Mouse (Mus musculus) G1E (cell line): Measurements from ENCODE around the gene 4921507P07Rik. TPM values are rescaled to one million over a fixed set of nuclear protein-coding genes. Genes with fewer than 3 reads are reported as not detected.
"Not testable (repeated sequence)": the region's sequence is repeated elsewhere in the genome, so short reads cannot be mapped to it uniquely, and the experiment has no call there.

Source experiments
- ATAC-seq: 2 replicates; pipeline ENCODE4 v1.8.0; 2016; ENCODE audit warnings: mild to moderate bottlenecking; ENCODE audit not compliant: insufficient number of reproducible peaks, poor library complexity, low FRiP score, severe bottlenecking; ENCODE audit errors: extremely low read depth
- DNase-seq: peaks from one replicate; pipeline ENCODE4 v3.0.0; 2012; ENCODE audit warnings: low spot score
- H3K27me3 ChIP-seq: 2 replicates; pipeline ENCODE4 v1.6.1; 2012; ENCODE audit warnings: mild to moderate bottlenecking, low read length, inconsistent platforms; ENCODE audit not compliant: insufficient read depth
- H3K36me3 ChIP-seq: replicated peaks from 2 replicates; pipeline ENCODE3; 2012; ENCODE audit warnings: mild to moderate bottlenecking, inconsistent platforms
- H3K4me1 ChIP-seq: 2 replicates; pipeline ENCODE4 v1.6.1; 2012; ENCODE audit warnings: low read depth, low read length, inconsistent platforms, mixed read lengths; ENCODE audit not compliant: insufficient read depth
- H3K4me3 ChIP-seq: 2 replicates; pipeline ENCODE4 v1.5.1; 2012; ENCODE audit warnings: low read depth, mild to moderate bottlenecking, inconsistent platforms, low read length, moderate library complexity, mixed read lengths
- H3K9me3 ChIP-seq: replicated peaks from 2 replicates; pipeline ENCODE4 v1.6.1; 2012; ENCODE audit warnings: inconsistent platforms
- CTCF ChIP-seq: IDR thresholded peaks from 2 replicates; pipeline ENCODE4 v1.5.1; 2012; ENCODE audit warnings: low read depth, low read length, inconsistent platforms, mixed read lengths
- GATA1 ChIP-seq: IDR thresholded peaks from 2 replicates; pipeline ENCODE4 v1.6.1; 2012; ENCODE audit warnings: borderline replicate concordance, low read length, inconsistent platforms, mixed read lengths
- GATA2 ChIP-seq: IDR thresholded peaks from 2 replicates; pipeline ENCODE4 v1.6.1; 2012; ENCODE audit warnings: low read depth, low read length, inconsistent platforms, borderline replicate concordance
- POLR2AphosphoS5 ChIP-seq: IDR thresholded peaks from 2 replicates; pipeline ENCODE4 v1.6.1; 2012; ENCODE audit warnings: low read depth, low read length, inconsistent platforms; ENCODE audit not compliant: insufficient replicate concordance
- TAL1 ChIP-seq: conservative IDR thresholded peaks from 2 replicates; pipeline ENCODE4 v1.6.1; 2012; ENCODE audit warnings: low read depth, low read length, inconsistent platforms, mixed read lengths
- polyA plus RNA-seq: library from polyadenylated mRNA; stranded (reverse); fragments of >175 nt; gene quantifications from 2 replicates; pipeline ENCODE4 v1.2.3, GENCODE M21; 2012
- total RNA-seq, 2 experiments: library from RNA; stranded (forward) in 1 of 2; stranded (reverse) in 1 of 2; fragments of 200-1000 nt in 1 of 2; fragments of >200 nt in 1 of 2; fragmentation: Nextera tagmentation in 1 of 2; gene quantifications; 2 replicates each; pipeline ENCODE4 v1.2.3; 2014 to 2017

Gene 4921507P07Rik
- total and polyA plus RNA-seq, 3 experiments, result 0.05 TPM; not detected in 2

DNA sequence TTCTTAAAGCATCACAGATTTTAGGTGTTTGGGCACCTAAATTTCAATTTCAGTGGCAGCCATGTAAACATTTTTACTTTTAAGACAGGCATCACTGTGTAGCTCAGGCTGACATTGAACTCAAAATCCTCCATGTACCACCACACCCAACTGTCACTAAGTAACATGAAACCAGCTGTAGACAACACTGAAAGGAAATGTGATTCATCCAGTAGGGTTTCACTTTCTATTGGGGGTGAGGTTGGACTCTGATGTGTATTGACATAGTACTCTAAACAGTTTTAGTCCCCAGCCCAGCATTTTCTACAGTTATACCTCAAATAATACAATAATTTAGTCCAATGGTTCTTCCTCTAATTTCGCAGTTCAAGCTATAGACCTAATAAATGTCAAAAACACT lies 35.7 kb downstream of the 4921507P07Rik start:
- H3K27me3 ChIP-seq, result peaks cover 17% of the 10 kb centered on the region
- no peak for DNase-seq
- no peak for ATAC-seq
- no peak overlapping the region for H3K4me3 ChIP-seq
- H3K36me3 ChIP-seq, result peaks cover 23% of the 10 kb centered on the region
- no peak for TF ChIP-seq TAL1
- no peak for TF ChIP-seq CTCF
- TF ChIP-seq POLR2AphosphoS5, result no peak
- no peak for TF ChIP-seq GATA2
- no peak for TF ChIP-seq GATA1
- peaks cover 5% of the 10 kb centered on the region; the same call in 1 of the 2 replicates for H3K4me1 ChIP-seq
- H3K9me3 ChIP-seq, result no peaks in the 10 kb centered on the region

DNA sequence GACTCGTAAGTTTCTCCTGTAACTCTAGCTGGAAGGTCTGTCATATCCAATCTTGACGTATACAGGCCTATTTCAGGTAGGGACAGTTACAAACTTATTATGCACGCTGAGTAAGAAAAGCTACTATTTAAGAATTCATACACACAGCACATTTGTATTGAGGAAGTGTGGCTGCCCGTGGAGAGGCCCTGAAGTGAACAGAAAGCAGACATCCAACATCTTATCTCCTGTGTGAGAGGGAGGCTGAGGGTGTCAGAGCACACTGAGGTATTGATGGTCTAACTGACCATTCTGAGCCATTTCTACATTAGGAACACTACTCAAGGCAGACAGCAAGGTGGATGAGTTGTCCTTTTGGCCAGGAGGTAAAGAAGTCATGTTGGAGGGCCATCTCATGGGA lies 37.6 kb downstream of the 4921507P07Rik start:
- no peak for DNase-seq
- H3K4me3 ChIP-seq, result no peak overlapping the region
- peaks cover 17% of the 10 kb centered on the region for H3K36me3 ChIP-seq
- H3K27me3 ChIP-seq, result peaks cover 23% of the 10 kb centered on the region
- no peak for ATAC-seq
- H3K4me1 ChIP-seq, result peaks cover under 1% of the 10 kb centered on the region; the same call in 1 of the 2 replicates
- H3K9me3 ChIP-seq, result no peaks in the 10 kb centered on the region
- TF ChIP-seq TAL1, result no peak
- TF ChIP-seq CTCF, result no peak
- TF ChIP-seq GATA1, result no peak
- TF ChIP-seq POLR2AphosphoS5, result no peak

DNA sequence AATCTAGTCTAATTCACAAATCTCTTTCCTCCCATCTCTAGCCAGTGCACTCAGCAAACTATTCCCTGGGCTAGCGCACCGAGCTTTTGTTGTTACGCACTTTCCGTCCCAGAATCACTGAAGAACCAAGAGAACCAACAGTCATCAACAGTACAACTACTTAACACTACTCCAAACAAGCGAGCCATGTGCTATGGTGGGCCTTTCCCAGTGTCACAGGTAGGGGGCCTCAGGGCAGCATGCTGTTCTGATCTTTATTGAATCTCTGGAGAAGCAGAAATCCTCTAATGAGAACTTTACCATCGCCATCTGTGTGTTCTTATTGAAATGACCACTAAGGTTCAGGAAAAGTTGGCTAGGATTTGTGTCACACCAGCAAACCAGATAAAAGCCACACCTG lies 38.9 kb downstream of the 4921507P07Rik start:
- H3K36me3 ChIP-seq, result peaks cover 5% of the 10 kb centered on the region
- H3K9me3 ChIP-seq, result no peaks in the 10 kb centered on the region
- TF ChIP-seq POLR2AphosphoS5 (no peak), CTCF (no peak), GATA2 (no peak), GATA1 (no peak), TAL1 (no peak)
- ATAC-seq (no peak), DNase-seq (no peak)
- H3K27me3 ChIP-seq, result peaks cover 23% of the 10 kb centered on the region
- no peak overlapping the region for H3K4me3 ChIP-seq
- no peaks in the 10 kb centered on the region for H3K4me1 ChIP-seq

DNA sequence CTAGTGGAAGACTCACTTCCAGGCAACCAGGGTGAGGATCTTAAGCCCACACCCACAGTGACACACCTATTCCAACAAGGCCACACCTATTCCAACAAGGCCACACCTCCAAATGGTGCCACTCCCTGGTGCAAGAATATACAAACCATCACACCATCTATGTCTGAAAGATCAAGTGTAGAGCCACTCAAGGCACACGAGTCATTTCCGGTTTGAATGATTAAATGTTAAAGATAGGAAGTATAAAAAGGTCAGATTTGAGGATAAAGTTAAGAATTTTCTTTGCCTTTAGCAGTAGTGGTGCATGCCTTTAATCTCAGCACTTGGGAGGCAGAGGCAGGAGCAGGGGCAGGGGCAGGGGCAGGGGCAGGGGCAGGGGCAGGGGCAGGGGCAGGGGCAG lies 42.2 kb downstream of the 4921507P07Rik start:
- H3K4me3 ChIP-seq, H3K36me3 ChIP-seq, ATAC-seq: not testable (repeated sequence)

DNA sequence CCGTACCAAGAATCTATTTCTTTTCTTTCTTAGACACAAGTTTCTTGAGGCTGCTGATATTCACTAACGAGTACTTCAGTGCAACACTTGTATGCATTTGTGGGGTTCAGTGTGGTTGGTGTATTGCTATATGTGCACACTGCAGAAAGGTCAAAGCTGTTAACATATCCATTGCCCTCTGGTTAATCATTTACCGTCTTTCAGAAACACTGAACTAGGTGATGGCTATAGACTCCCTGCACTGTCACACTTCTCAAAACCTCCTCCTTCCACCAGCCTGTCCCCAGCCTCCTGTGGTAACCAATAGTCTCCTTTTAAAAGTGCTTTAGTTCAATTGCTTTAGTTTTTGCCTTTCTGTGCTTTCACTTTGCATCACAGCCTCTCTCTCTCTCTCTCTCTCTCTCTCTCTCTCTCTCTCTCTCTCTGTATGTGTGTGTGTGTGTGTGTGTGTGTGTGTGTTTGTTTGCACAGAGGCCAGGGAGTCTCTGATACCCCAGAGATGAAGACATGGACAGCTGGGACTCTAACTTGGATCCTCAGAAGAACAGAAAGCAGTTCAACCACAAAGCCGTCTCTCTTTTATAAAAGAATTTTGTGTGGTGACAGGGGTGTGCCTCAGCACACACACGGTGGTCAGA lies 43.4 kb downstream of the 4921507P07Rik start:
- H3K9me3 ChIP-seq, result no peaks in the 10 kb centered on the region
- no peaks in the 10 kb centered on the region for H3K36me3 ChIP-seq
- DNase-seq (no peak), ATAC-seq (no peak)
- TF ChIP-seq GATA1, result no peak
- no peak for TF ChIP-seq GATA2
- no peak for TF ChIP-seq POLR2AphosphoS5
- no peak for TF ChIP-seq TAL1
- no peak for TF ChIP-seq CTCF
- peaks cover 15% of the 10 kb centered on the region for H3K27me3 ChIP-seq
- H3K4me3 ChIP-seq, result no peak overlapping the region
- no peaks in the 10 kb centered on the region for H3K4me1 ChIP-seq

More for the DNA sequence above, 42.2 kb downstream of the 4921507P07Rik start:
- peaks cover 20% of the 10 kb centered on the region for H3K27me3 ChIP-seq
- H3K4me1 ChIP-seq, DNase-seq, H3K9me3 ChIP-seq: not testable (repeated sequence)

DNA sequence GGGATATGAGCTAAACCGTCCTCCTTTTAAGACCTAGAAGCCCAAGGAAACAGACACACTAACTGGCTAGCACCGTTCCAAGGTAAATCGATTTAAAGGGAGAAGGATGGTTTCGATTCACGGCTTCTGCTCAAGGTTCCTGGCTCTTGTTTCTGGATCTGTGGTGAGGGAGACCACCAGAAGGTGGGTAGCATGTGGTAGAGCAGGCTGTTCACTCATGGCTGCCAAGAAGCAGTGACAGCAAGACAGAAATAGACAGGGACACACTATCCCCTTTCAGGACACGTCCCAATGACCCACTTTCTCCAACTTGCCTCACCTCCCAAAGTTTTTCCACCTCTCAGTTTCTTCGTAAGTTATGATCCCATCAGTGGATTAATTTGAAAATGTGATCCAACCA lies 46.6 kb downstream of the 4921507P07Rik start:
- Histone ChIP-seq H3K27me3 (peaks cover 2% of the 10 kb centered on the region; the same call in 1 of the 2 replicates), H3K4me3 (no peak overlapping the region), H3K36me3 (no peaks in the 10 kb centered on the region), H3K9me3 (no peaks in the 10 kb centered on the region), H3K4me1 (no peaks in the 10 kb centered on the region; the same call in 1 of the 2 replicates)
- ATAC-seq (no peak), DNase-seq (no peak)
- no peak for TF ChIP-seq POLR2AphosphoS5
- no peak for TF ChIP-seq GATA2

DNA sequence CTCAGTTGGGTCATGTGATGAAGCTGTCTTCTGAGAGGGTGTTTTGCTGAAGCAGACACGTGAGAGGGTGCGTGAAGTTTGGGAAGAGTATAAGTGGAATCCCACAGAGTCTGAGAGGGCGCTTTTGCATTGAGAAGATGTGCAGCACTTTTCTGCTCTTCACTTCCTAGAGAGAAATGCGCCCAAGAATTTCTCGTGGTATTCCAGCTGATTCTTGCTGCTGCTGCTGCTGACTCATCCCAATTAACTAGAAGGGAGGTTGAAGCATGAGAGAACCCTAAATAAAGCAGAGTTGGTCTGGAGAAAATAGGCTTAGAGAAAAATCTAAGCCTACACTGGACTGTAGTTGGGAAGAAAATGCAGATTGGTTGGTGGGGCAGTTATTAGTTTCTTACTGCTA lies 47.4 kb downstream of the 4921507P07Rik start:
- H3K4me3 ChIP-seq, result no peak overlapping the region
- H3K4me1 ChIP-seq, result no peaks in the 10 kb centered on the region; the same call in 1 of the 2 replicates
- TF ChIP-seq CTCF (no peak), GATA1 (no peak), POLR2AphosphoS5 (no peak), TAL1 (no peak), GATA2 (no peak)
- no peak for ATAC-seq
- DNase-seq, result no peak
- H3K9me3 ChIP-seq, result no peaks in the 10 kb centered on the region
- H3K36me3 ChIP-seq, result no peaks in the 10 kb centered on the region
- H3K27me3 ChIP-seq, result peaks cover 7% of the 10 kb centered on the region; the same call in 1 of the 2 replicates
